Mouse (Mus musculus): ENCODE data around the gene Slitrk3. TPM values are rescaled to one million over a fixed set of nuclear protein-coding genes. Genes with fewer than 3 reads are reported as not detected.
"Not testable (repeated sequence)": the region's sequence is repeated elsewhere in the genome, so short reads cannot be mapped to it uniquely, and the experiment has no call there.

The Slitrk3 gene
- total RNA-seq (2021), result 100 to 1,000 TPM in 1 of 2 experiments, 10 to 100 TPM in 1; 83.6 to 104 TPM

GRCm38 (mm10) chr3:73057197-73057811 is at the start of gene Slitrk3:
TSS of gene Slitrk3 (minus strand) at chr3:73057803.
- DNase-seq (ENCODE audit: extremely low spot score in 1 of 2, low spot score in 1 of 2), result peak; percentile 60 to 65

GRCm38 (mm10) chr3:73094445-73094844 is 36.8 kb upstream of the Slitrk3 start:
- not testable (repeated sequence) for DNase-seq (ENCODE audit: extremely low spot score in 1 of 2, low spot score in 1 of 2)

- no peak for DNase-seq (ENCODE audit: extremely low spot score in 1 of 2, low spot score in 1 of 2)
Observed at GRCm38 (mm10) chr3:73084620-73085019, 27.0 kb upstream of the Slitrk3 start.

- peak; percentile 74 to 88 for DNase-seq (ENCODE audit: extremely low spot score in 1 of 2, low spot score in 1 of 2)
Observed at GRCm38 (mm10) chr3:73065823-73066755, 8.5 kb upstream of the Slitrk3 start.

GRCm38 (mm10) chr3:73058190-73058589 is 587 bp upstream of the Slitrk3 start:
- DNase-seq (ENCODE audit: extremely low spot score in 1 of 2, low spot score in 1 of 2), result no peak

GRCm38 (mm10) chr3:73056492-73057196 is 959 bp downstream of the Slitrk3 start:
- peak in 1 of 2 experiments; percentile 38 for DNase-seq (ENCODE audit: extremely low spot score in 1 of 2, low spot score in 1 of 2)

- DNase-seq (ENCODE audit: extremely low spot score in 1 of 2, low spot score in 1 of 2), result no peak
Observed at GRCm38 (mm10) chr3:73056044-73056438, 1.6 kb downstream of the Slitrk3 start.

- DNase-seq (ENCODE audit: extremely low spot score in 1 of 2, low spot score in 1 of 2), result no peak
Observed at GRCm38 (mm10) chr3:73055399-73056043, 2.1 kb downstream of the Slitrk3 start.

- DNase-seq (ENCODE audit: extremely low spot score in 1 of 2, low spot score in 1 of 2), result peak in 1 of 2 experiments; percentile 37
Observed at GRCm38 (mm10) chr3:73053451-73053931, 4.1 kb downstream of the Slitrk3 start.

GRCm38 (mm10) chr3:73046248-73046647 is 11.4 kb downstream of the Slitrk3 start:
- DNase-seq (ENCODE audit: extremely low spot score in 1 of 2, low spot score in 1 of 2), result peak in 1 of 2 experiments; percentile 59

- DNase-seq (ENCODE audit: extremely low spot score in 1 of 2, low spot score in 1 of 2), result no peak
Observed at GRCm38 (mm10) chr3:73042256-73042655, 15.3 kb downstream of the Slitrk3 start.

- DNase-seq (ENCODE audit: extremely low spot score in 1 of 2, low spot score in 1 of 2), result no peak
Observed at GRCm38 (mm10) chr3:73006045-73006444, 51.6 kb downstream of the Slitrk3 start.

GRCm38 (mm10) chr3:73002933-73003696 is 54.5 kb downstream of the Slitrk3 start:
- DNase-seq (ENCODE audit: extremely low spot score in 1 of 2, low spot score in 1 of 2), result no peak

- no peak for DNase-seq (ENCODE audit: extremely low spot score in 1 of 2, low spot score in 1 of 2)
Observed at GRCm38 (mm10) chr3:72997517-72997916, 60.1 kb downstream of the Slitrk3 start.

Other genes starting within 250 kb of the Slitrk3 start
- gene Sis, start 89.9 kb downstream of the Slitrk3 start, total RNA-seq (2021), result under 1 TPM in 1 of 2 experiments, not detected in 1; 0.15 TPM

Measured in layer of hippocampus, postnatal 25 days (tissue).